Comparison of ENCODE assay signal across 39 mouse cellular contexts in genomic region chr12:105259221-105259620, GRCm38 (mm10). TPM values are rescaled to one million over a fixed set of nuclear protein-coding genes. Genes with fewer than 3 reads are reported as not detected.
"Had no signal": no experiment of that assay in that cellular context is flagged by ENCODE, and none has a peak within 500 bp of the region (broad histone marks: within the 10 kb centered on the region; RNA-seq: fewer than 3 reads in every experiment).

No protein-coding gene starts in this region.

- H3K27me3 ChIP-seq: hindbrain, embryonic 12.5 days; liver, embryonic 13.5 days; liver, embryonic 15.5 days had no signal

- H3K9me3 ChIP-seq: heart, embryonic 10.5 days; heart, embryonic 12.5 days; hindbrain, embryonic 10.5 days; hindbrain, embryonic 12.5 days; intestine, embryonic 15.5 days; limb, embryonic 10.5 days; limb, embryonic 12.5 days; liver, embryonic 15.5 days had no signal

- H3K36me3 ChIP-seq: heart, embryonic 10.5 days; heart, embryonic 12.5 days; hindbrain, embryonic 10.5 days; hindbrain, embryonic 12.5 days; intestine, embryonic 15.5 days; limb, embryonic 10.5 days; limb, embryonic 12.5 days; liver, embryonic 13.5 days; liver, embryonic 15.5 days had no signal

- DNase-seq: gastrocnemius, adult 2 months; gastrocnemius, postnatal 10 days; gastrocnemius, postnatal 25 days; heart, adult 18-20 months; heart, postnatal 10 days; heart, postnatal 4 days; kidney, adult 8-10 months; kidney, postnatal 10 days; kidney, postnatal 25 days; liver, embryonic 13.5 days had no signal

- H3K4me3 ChIP-seq: gastrocnemius, adult 2 months; heart, embryonic 10.5 days; heart, embryonic 12.5 days; hindbrain, embryonic 10.5 days; hindbrain, embryonic 12.5 days; intestine, embryonic 15.5 days; layer of hippocampus, adult 2 months; limb, embryonic 10.5 days; limb, embryonic 12.5 days; liver, embryonic 13.5 days; liver, embryonic 15.5 days had no signal

- H3K9ac ChIP-seq: heart, embryonic 12.5 days; hindbrain, embryonic 12.5 days; hindbrain, embryonic 14.5 days; intestine, embryonic 15.5 days; limb, embryonic 12.5 days; liver, embryonic 13.5 days; liver, embryonic 15.5 days had no signal

- H3K4me1 ChIP-seq: intestine, embryonic 15.5 days; limb, embryonic 10.5 days; liver, embryonic 13.5 days; liver, embryonic 15.5 days had no signal

- H3K27ac ChIP-seq: gastrocnemius, adult 2 months; heart, embryonic 10.5 days; hindbrain, embryonic 10.5 days; hindbrain, embryonic 12.5 days; hindbrain, embryonic 14.5 days; intestine, embryonic 15.5 days; layer of hippocampus, adult 2 months; limb, embryonic 10.5 days; limb, embryonic 12.5 days; liver, embryonic 13.5 days; liver, embryonic 15.5 days had no signal

RNA-seq across cellular contexts. Expression of gene Tcl1, which starts 36.6 kb away (rescaled TPM):
- total RNA-seq: gastrocnemius, adult 2 months; gastrocnemius, postnatal 10 days; gastrocnemius, postnatal 25 days; gastrocnemius, postnatal 4 days; granulocyte monocyte progenitor cell, adult 5-6 weeks; heart, adult 18-20 months; heart, adult 8-10 months; heart, postnatal 10 days; heart, postnatal 25 days; heart, postnatal 4 days; layer of hippocampus, adult 2 months; layer of hippocampus, postnatal 10 days; layer of hippocampus, postnatal 25 days; left cerebral cortex, adult 18-20 months; left cerebral cortex, adult 8-10 months; left cerebral cortex, postnatal 14 days; left cerebral cortex, postnatal 36 days had no signal
- polyA plus RNA-seq: heart, embryonic 10.5 days; heart, embryonic 12.5 days; heart, embryonic 14.5 days; heart, embryonic 16.5 days; hindbrain, embryonic 10.5 days; hindbrain, embryonic 12.5 days; hindbrain, embryonic 14.5 days; hindbrain, embryonic 16.5 days; inflammation-experienced regulatory T-cells, adult 6 months; intestine, embryonic 15.5 days; intestine, postnatal 0 days; kidney, embryonic 14.5 days; kidney, embryonic 16.5 days; limb, embryonic 10.5 days; limb, embryonic 12.5 days; limb, embryonic 14.5 days; liver, embryonic 11.5 days; liver, embryonic 13.5 days; liver, embryonic 15.5 days had no signal

RNA-seq across cellular contexts. Expression of gene Tcl1b4, which starts 57.5 kb away (rescaled TPM):
- total RNA-seq: gastrocnemius, adult 2 months; gastrocnemius, postnatal 10 days; gastrocnemius, postnatal 25 days; gastrocnemius, postnatal 4 days; granulocyte monocyte progenitor cell, adult 5-6 weeks; heart, adult 18-20 months; heart, adult 8-10 months; heart, postnatal 10 days; heart, postnatal 25 days; heart, postnatal 4 days; layer of hippocampus, adult 2 months; layer of hippocampus, postnatal 10 days; layer of hippocampus, postnatal 25 days; left cerebral cortex, adult 18-20 months; left cerebral cortex, adult 8-10 months; left cerebral cortex, postnatal 14 days; left cerebral cortex, postnatal 36 days had no signal
- polyA plus RNA-seq: heart, embryonic 10.5 days; heart, embryonic 12.5 days; heart, embryonic 14.5 days; heart, embryonic 16.5 days; hindbrain, embryonic 10.5 days; hindbrain, embryonic 12.5 days; hindbrain, embryonic 14.5 days; hindbrain, embryonic 16.5 days; inflammation-experienced regulatory T-cells, adult 6 months; intestine, embryonic 15.5 days; intestine, postnatal 0 days; kidney, embryonic 14.5 days; kidney, embryonic 16.5 days; limb, embryonic 10.5 days; limb, embryonic 12.5 days; limb, embryonic 14.5 days; liver, embryonic 11.5 days; liver, embryonic 13.5 days; liver, embryonic 15.5 days had no signal
